Mouse (Mus musculus) left cerebral cortex, postnatal 36 days (tissue): ENCODE measurements around the gene Cdk9. TPM values are rescaled to one million over a fixed set of nuclear protein-coding genes. Genes with fewer than 3 reads are reported as not detected.
A peak's percentile ranks its signal among the peaks of the same experiment; 100 is the strongest.

Source experiments
- DNase-seq, 2 experiments: peaks; one replicate each; pipeline ENCODE4 v3.0.0; 2021 to 2022; ENCODE audit warnings: low spot score in 2 of 2, mixed read lengths in 1 of 2
- intact Hi-C: fragments of 180-260 bp; cut with DNase I; formaldehyde crosslinking; loops from one replicate; pipeline ENCODE4 v1.15.1; 2025
- total RNA-seq, 2 experiments: library from RNA; stranded (reverse); gene quantifications; 2 replicates each; pipeline ENCODE4 v1.2.3; 2021

The Cdk9 gene
- total RNA-seq, 2 experiments from 2014 or later, result 105 to 117 TPM

DNA sequence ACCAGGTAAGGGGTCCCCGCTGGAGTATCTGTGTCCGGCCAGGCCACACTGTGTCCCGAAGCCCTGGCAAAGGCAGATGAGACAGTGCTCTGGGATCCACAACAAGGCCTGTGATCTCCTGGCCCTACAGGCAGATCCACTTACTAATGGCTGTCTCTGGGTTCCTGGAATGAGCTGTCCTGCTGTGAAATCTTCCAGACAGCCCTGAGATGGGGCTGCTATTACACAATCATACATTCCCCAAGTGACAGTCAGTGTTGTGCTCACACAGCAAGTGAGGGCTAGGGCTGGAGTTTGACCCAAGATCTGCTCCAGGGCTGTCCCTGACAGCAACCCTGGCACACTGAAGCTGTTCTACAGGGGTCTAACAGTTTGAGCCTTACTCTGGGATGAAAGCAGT lies 27.1 kb downstream of the Cdk9 start:
- no peak for DNase-seq
- intact Hi-C loops, result no loop called here

- intact Hi-C loops, result no loop called here
- no peak for DNase-seq
Observed at GRCm38 (mm10) chr2:32684681-32685428, 28.0 kb downstream of the Cdk9 start.

DNA sequence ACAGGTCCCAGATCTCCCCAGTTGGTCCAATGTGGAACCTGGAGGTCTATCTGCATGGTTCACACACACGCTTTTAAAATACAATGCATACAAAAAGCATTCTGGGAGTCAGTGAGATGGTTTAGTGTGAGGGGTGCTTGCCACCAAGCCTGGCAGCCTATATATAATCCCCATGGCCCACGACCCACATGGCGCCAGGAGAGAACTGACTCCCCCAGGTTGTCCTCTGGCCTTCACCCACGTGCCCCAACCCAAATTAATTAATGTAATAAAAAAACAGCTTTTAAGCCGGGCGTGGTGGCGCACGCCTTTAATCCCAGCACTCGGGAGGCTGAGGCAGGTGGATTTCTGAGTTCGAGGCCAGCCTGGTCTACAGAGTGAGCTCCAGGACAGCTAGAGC lies 29.2 kb downstream of the Cdk9 start:
- DNase-seq, result no peak
- intact Hi-C loops, result no loop called here

- intact Hi-C loops, result no loop called here
- DNase-seq, result no peak
Observed at GRCm38 (mm10) chr2:32682721-32683417, 30.0 kb downstream of the Cdk9 start.

DNA sequence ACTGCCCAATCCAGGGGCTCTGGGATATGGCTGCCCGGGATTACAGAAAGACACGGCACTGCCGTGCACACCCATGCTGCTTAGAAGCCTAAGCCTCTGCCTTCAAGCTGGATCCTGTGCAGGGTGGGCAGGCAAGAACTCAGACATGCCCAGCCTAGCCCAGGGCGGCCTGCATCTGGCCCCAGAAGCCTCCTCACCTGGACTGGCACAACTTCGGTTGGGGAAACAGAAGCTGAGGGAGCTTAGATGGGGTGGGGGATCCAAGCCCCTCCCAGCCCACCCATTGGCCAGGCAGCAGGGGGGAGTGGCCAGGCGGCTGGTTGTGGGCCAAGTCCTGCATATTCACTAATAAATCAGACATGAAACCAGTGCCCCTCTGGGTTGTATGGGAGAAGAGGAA lies 31.1 kb downstream of the Cdk9 start:
- intact Hi-C loops, result no loop called here
- DNase-seq, result no peak

GRCm38 (mm10) chr2:32680961-32681650 lies 31.8 kb downstream of the Cdk9 start:
- intact Hi-C loops, result no loop called here

DNA sequence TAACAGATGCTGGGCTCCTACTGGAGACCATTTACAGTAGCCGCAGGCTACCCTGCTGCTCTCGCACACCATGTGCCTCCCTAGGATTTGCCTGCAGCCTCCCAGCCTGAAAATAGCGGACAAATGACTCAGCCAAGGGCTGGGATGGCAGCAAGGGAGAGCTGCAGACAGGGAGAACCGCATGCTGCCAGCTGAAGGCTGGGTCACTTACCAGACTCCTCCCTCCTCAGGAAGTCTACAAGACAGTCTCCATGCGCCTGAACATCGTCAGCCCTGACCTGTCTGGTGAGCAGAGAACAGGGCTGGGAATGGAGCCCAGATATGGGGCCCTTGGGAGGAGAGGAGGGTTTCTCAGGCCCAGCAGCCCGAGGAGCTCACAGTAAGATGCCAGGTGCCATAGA lies 32.8 kb downstream of the Cdk9 start:
- DNase-seq, result peak; percentile 62 to 66
- intact Hi-C loops, result no loop called here

More at GRCm38 (mm10) chr2:32680961-32681650, 31.8 kb downstream of the Cdk9 start:
- no peak for DNase-seq

DNA sequence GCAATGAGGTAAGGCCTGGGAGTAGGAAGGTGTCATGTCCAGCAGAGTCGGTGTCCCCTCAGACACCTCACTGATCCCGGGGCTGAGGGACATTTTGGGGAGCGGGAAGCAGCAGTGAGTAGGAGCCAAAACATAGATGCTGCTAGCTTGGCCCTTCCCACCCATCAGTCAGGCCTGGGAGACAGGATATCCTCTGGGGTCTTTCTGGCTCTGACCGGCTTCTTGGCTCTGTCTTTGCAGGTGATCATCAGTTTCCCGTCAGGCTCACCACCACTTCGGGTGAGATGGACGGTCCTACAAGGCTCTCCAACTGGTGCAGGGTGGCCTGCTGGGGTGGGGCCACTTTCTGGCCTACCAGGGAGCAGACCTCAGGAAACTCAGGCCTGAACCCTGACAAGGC lies 35.2 kb downstream of the Cdk9 start:
- no peak for DNase-seq
- intact Hi-C loops, result no loop called here

- no peak for DNase-seq
- intact Hi-C loops, result no loop called here
Observed at GRCm38 (mm10) chr2:32676821-32677220, 36.1 kb downstream of the Cdk9 start.

- intact Hi-C loops, result no loop called here
Observed at GRCm38 (mm10) chr2:32673176-32673917, 39.5 kb downstream of the Cdk9 start.

DNA sequence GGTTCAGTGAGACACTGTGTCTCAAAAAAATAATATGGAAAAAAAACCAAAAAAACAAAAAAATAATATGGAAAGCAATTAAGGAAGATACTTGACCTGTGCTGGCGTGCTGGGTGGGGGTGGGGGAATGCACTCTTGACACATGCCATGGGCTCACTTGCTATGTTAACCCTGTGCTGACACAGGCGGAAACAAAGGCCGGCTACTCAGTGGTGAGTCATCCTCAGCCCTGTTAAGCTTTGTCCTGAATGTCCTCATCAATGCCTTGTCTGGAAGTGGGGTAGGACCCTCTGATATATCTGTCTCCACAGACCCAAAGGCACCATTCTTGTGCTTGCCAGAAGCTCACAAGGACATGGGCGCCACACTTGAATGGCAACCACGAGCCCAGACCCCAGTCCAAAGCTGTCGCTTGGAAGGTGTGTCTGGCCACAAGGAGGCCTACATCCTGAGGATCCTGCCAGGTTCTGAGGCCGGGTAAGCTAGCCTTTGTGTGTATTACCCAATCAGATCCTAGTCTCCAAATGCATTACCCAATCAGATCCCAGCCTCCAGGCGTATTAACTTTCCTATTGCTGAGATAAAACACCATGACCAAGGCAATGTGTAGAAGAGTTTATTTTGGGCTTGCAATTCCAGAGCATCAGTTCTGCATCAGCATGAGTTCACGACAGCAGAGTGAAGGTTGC lies 40.8 kb downstream of the Cdk9 start:
- DNase-seq, result no peak
- intact Hi-C loops, result no loop called here

More at GRCm38 (mm10) chr2:32673176-32673917, 39.5 kb downstream of the Cdk9 start:
- no peak for DNase-seq

DNA sequence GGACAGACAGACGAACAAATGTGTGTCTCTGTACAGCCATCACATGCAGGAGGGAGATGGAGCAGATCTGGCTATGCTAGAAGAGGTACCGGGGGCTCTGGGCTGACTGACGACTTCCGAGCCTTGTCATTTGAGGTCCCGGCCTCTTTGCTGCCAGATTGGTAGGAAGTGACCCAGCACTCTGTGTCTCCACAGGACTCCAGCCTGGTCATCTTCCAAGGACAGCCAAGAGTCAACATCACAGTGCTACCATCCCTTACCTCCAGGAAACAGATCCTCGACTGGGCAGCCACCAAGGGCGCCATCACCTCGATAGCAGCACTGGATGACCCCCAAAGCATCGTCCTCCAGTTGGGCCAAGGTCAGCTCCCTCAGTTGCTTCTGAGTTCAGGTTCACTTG lies 41.7 kb downstream of the Cdk9 start:
- DNase-seq, result no peak
- intact Hi-C loops, result no loop called here

DNA sequence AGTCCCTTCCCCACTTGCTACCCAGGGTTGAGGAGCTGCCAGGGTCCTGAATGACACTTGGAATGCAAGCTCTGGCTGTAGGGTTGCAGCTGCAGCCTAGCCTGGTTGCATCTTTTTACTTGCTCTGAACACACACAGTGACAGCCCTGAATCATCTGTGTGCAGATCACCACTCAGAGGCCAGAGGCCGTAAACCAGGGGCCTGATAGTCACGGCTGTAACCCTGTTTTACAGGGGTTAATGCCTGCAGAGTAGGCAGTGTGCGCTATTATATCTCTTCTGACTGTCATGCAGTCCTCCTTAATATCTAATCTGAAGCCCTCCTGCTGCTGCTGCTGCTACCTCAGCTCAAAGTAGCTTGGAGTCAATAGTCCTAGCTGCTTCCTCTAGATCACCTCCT lies 43.0 kb downstream of the Cdk9 start:
- intact Hi-C loops, result no loop called here

DNA sequence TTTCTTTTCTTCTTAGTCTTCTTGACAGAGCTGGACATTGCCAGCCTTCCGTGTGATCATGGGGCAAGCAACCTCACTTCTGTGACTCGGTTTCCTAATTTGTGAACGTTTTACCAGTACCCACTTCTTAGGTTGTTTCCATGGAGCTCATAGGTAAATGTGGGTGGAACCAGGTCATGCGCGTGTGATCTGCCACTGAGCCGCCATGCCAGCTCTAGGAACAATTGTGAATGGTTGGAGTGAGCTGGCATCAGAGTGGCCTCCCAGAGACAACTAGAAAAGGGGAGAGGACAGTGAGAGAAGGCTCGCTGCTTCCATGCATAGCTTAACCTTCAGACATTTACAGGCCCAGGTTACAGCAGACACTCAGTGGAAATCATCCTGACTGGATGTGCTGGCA lies 44.7 kb downstream of the Cdk9 start:
- DNase-seq, result no peak
- intact Hi-C loops, result no loop called here

More for the DNA sequence above, 43.0 kb downstream of the Cdk9 start:
- no peak for DNase-seq

- intact Hi-C loops, result no loop called here
- DNase-seq, result no peak
Observed at GRCm38 (mm10) chr2:32667775-32668174, 45.1 kb downstream of the Cdk9 start.

- DNase-seq, result no peak
- intact Hi-C loops, result no loop called here
Observed at GRCm38 (mm10) chr2:32665853-32666252, 47.0 kb downstream of the Cdk9 start.

GRCm38 (mm10) chr2:32665345-32665744 lies 47.5 kb downstream of the Cdk9 start:
- intact Hi-C loops, result no loop called here
- no peak for DNase-seq

DNA sequence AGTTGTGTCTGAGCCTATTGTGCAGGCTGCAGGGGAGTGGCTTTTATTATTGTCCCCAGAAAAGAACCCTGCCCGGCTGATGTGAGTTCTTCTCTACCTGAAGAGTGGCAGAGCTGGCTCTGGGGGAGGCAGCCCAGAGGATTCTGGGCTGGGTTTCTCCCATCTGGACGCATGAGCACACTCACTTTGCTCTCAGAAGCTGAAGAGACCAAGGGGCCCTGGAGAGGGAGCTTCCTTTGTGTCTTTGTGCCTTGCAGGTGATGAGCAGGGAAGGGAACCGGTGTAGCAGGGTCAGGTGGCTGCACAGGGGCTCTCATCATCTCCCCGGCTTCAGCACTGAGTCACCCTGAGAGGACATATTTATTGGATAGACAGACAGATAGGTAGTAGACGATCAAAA lies 50.6 kb downstream of the Cdk9 start:
- intact Hi-C loops, result no loop called here
- no peak for DNase-seq

GRCm38 (mm10) chr2:32661509-32662107 lies 51.3 kb downstream of the Cdk9 start:
- intact Hi-C loops, result no loop called here
- DNase-seq, result no peak
